Mouse (Mus musculus) layer of hippocampus, postnatal 10 days (tissue): Measurements from ENCODE around the gene Mxi1. TPM values are rescaled to one million over a fixed set of nuclear protein-coding genes. Genes with fewer than 3 reads are reported as not detected.

Experiments used
- DNase-seq, 2 experiments: peaks; one replicate each; pipeline ENCODE4 v3.0.0; 2021; ENCODE audit warnings: low spot score in 2 of 2
- total RNA-seq, 2 experiments: library from RNA; stranded (reverse); gene quantifications; 2 replicates each; pipeline ENCODE4 v1.2.3; 2021

Gene Mxi1
- total RNA-seq, 2 experiments from 2014 or later, result 52.0 to 57.0 TPM

- DNase-seq, result peak; percentile 74 to 75
Measured at GRCm38 (mm10) chr19:53359160-53360033, 49.1 kb downstream of the Mxi1 start.

GRCm38 (mm10) chr19:53360265-53360958, 50.1 kb downstream of the Mxi1 start:
- peak; percentile 38 to 56 for DNase-seq

- DNase-seq, result peak; percentile 34 to 52
Measured at GRCm38 (mm10) chr19:53362967-53363366, 52.6 kb downstream of the Mxi1 start.

DNA sequence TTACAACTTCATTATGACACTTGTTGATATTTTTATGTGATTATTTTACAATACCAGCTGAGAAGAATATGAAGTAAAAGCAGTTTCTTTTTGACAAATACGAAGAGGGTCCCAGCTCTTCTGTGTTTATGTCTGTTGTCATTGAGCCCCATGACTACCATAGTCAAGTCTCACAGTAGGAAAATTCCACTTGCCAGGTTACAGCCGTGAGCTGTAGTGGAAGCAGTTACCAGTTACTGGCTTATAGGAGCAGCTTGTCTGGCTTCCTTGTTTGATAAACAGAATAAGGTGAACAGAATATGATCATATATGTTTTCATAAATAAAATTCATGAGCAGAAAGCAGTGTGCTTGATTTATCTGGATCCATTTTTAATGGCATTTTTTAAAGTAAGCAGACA, 54.2 kb downstream of the Mxi1 start:
- DNase-seq, result no peak

- peak in 1 of 2 experiments; percentile 28 for DNase-seq
Measured at GRCm38 (mm10) chr19:53364963-53365362, 54.6 kb downstream of the Mxi1 start.

GRCm38 (mm10) chr19:53366057-53366775, 55.9 kb downstream of the Mxi1 start:
- no peak for DNase-seq

DNA sequence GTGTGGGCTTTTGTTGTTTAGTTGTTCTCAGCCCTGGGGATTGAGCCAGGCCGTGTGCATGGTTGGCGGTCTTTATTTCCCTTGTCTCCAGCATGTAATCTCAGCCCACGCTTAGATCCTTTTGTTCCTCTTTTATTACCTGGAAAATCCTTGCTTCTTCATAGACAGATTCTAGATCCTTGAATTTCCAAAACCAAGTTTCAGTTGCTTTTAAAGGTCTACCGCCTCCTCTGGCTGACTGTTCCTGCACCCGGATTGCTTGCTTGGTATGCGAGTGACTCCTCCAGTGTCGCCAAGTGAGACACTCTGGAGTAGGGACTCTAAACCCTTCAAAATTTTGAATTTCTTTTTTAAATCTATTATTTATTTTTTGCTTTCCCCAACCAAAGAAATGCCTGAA, 56.6 kb downstream of the Mxi1 start:
- no peak for DNase-seq

GRCm38 (mm10) chr19:53369469-53370043, 59.2 kb downstream of the Mxi1 start:
- peak; percentile 87 to 91 for DNase-seq

DNA sequence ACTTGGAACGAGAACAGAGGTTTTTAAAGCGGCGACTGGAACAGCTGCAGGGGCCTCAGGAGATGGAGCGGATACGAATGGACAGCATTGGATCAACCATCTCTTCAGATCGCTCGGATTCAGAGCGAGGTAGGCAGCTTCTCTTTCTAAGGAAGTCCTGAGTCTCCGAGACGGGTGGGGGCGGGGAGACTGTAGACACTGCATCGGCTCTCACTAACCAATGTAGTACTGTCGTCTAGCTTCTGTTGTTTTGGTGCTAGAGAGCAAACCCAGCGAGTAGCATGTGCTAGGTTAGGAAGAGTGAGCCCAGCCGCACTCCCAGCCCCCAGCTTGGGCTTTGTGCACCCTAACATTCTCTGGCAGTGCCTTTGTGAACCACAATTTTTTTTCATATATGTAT, 59.9 kb downstream of the Mxi1 start:
- DNase-seq, result no peak

GRCm38 (mm10) chr19:53371666-53372065, 61.3 kb downstream of the Mxi1 start, which contains the start of gene Gm10197:
Gm10197 (minus strand) TSS chr19:53371766.
- no peak for DNase-seq

DNA sequence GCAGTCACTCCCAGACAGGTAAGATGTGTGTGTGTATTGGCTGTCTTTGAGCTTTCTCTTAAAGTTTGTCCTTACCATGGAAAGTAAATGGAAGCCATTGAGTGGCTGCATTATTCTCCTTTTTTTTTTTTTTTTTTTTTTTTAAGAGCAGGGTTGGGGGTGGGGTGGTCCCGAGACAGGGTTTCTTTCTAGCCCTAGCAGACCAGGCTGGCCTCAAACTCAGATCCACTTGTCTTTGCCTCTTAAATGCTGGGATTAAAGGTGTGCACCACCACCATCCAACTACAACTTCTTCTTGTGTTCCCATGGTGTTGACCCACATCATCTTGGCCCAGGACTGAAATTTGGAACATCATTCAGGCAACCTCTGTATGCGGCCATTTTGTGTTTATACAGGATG, 63.3 kb downstream of the Mxi1 start:
- no peak for DNase-seq

GRCm38 (mm10) chr19:53375299-53375698, 65.0 kb downstream of the Mxi1 start:
- DNase-seq, result no peak

DNA sequence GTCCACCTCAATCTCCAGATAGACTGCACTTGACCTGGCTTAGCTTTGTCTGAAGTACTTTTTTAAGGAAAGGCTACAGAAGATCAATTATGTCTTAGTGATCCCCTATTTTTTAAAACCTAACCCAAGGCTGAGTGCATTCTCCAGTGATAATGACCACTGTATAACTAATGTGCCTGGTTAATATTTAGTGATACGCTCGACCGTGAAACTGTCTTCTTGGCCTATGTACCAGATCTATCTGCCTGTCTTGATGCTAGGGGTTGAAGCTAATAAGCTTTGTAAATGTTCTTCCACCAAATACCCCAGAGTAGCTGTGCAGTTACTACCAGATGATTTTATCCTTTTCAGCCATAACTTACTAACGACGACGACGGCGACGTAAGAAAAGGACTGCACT, 65.5 kb downstream of the Mxi1 start:
- no peak for DNase-seq

DNA sequence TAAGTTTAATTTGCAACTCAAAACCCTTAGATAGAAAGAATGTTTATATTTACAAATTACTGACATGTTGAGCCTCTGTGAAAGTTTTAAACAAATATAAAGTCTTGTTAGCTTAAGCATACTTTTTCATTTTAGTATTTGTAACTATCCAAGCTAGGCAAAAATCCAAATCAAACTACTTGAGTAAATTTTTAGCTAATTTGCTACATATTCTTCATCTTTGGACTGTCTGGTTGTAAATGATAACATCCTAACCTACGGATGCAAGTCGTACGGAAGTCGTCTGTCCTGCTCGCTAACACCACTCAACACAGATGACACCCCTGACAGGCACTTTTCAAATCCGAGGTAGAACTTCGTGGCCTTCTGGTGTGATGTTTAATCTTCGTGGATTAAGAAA, 67.3 kb downstream of the Mxi1 start:
- no peak for DNase-seq

- DNase-seq, result no peak
Measured at GRCm38 (mm10) chr19:53378421-53378820, 68.1 kb downstream of the Mxi1 start.

- no peak for DNase-seq
Measured at GRCm38 (mm10) chr19:53383336-53383735, 73.0 kb downstream of the Mxi1 start.

DNA sequence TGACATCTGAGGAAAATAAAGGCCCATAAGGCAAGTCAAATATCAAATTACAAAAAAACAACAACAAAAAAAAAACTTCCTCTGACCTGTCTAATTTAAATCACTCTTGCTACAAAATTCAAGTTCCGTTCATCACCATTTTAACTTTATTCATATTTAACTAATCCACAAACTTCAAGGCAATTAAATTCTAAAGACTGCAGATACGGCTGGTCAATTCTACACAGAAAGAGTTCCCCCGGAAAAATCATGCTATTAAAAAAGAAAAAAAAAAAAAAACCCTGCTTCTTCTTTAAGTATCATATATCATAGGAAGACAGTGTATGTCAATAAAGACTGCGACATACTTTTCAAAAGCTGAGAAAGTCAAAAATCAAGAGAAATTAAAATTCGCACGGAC, 79.1 kb downstream of the Mxi1 start:
- no peak for DNase-seq

DNA sequence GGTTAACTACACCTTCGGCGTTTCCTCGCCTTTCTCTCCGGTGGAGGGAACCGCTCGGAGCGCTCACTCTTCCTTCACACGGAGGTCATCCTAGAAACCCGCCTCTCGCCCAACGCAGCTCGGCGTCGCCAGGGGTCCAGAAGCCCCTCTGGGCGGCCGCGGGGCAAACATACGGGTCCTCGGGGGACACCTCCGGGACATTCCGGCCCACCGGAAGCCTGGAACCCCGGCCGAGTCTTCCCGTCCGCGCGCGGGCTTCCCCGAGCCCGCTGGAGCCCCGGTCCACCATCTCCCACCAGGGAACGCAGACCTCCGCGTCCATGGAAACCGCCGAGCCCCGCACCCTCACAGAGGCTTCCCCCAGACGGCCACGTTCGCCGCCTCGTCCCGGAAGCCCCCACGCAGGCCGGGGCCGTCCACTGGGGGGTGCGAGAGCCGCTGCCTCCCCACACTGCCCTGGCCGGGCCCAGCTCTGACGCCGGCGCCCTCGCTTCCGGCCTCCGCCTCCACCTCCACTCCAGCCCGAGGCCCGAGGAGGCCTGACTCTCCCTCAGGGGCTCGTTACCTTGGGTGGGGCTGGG, 79.6 kb downstream of the Mxi1 start:
- no peak for DNase-seq

- peak; percentile 99 for DNase-seq
Measured at GRCm38 (mm10) chr19:53390495-53391007, 80.2 kb downstream of the Mxi1 start, which contains the start of gene Smndc1. Smndc1 (minus strand) TSS chr19:53390578.

GRCm38 (mm10) chr19:53391386-53391785, 81.1 kb downstream of the Mxi1 start:
- DNase-seq, result no peak

DNA sequence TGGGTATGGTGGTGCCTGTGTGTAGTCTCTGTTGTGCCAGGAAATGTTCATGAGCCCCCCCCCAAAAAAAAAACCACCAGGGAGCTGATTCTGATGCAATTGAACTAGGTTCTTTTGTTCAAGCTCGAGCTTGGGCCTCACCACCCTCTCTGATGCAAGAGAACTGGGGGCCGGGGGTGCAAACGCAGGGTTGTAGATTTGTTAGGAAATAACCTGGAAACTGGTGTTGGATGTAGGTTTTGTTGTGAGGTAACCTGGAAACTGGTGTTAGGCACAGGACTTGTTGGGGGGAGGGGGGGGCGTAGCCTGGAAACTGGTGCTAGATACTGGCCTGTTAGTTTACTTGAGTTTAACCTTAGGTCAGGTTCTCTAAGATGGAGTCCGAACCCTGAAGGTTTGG, 81.5 kb downstream of the Mxi1 start:
- no peak for DNase-seq
